Mouse (Mus musculus): ENCODE data around the gene Slc16a13.

Gene Slc16a13

GRCm38 (mm10) chr11:70237457-70238167, 16.7 kb upstream of the Slc16a13 start, which contains the start of gene 0610010K14Rik:
TSS of gene 0610010K14Rik (minus strand) at chr11:70237914.
- DNase-seq (ENCODE audit: low read depth, low spot score): peak; percentile 98
- Histone ChIP-seq H3K27me3 (ENCODE audit: control insufficient read depth, insufficient read depth, low read length, poor library complexity, severe bottlenecking) (no peaks in the 10 kb centered on the region), H3K36me3 (ENCODE audit: control insufficient read depth, insufficient read depth, low read length, poor library complexity, severe bottlenecking) (peaks cover 2% of the 10 kb centered on the region; the same call in 1 of the 2 replicates)

DNA sequence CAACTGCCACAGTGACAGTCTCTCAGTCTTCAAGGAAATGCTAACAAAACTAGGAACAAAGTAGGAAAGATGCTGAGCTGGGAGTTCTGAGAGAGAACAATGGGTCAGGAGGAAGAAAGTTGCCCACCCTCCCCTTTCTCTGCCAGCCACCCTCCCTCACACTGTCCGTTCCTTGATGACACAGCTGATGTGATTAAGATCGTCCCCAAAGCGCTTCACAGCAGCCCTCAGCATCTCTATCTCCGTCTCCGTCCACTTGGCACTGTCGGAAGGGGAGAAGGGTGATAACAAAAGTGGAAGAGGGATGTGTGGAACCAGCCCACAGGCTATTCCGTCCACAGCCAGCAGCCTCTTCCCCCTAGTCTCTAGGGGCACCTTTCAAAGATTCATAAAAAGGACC, 15.9 kb upstream of the Slc16a13 start:
- Histone ChIP-seq H3K36me3 (ENCODE audit: control insufficient read depth, insufficient read depth, low read length, poor library complexity, severe bottlenecking) (peaks cover 2% of the 10 kb centered on the region; the same call in 1 of the 2 replicates), H3K27me3 (ENCODE audit: control insufficient read depth, insufficient read depth, low read length, poor library complexity, severe bottlenecking) (no peaks in the 10 kb centered on the region)
- no peak for DNase-seq (ENCODE audit: low read depth, low spot score)

- peaks cover 2% of the 10 kb centered on the region; the same call in 1 of the 2 replicates for H3K36me3 ChIP-seq (ENCODE audit: control insufficient read depth, insufficient read depth, low read length, poor library complexity, severe bottlenecking)
- H3K27me3 ChIP-seq (ENCODE audit: control insufficient read depth, insufficient read depth, low read length, poor library complexity, severe bottlenecking): no peaks in the 10 kb centered on the region
- DNase-seq (ENCODE audit: low read depth, low spot score): no peak
These were observed 14.5 kb upstream of the Slc16a13 start for GRCm38 (mm10) chr11:70235254-70235900.

DNA sequence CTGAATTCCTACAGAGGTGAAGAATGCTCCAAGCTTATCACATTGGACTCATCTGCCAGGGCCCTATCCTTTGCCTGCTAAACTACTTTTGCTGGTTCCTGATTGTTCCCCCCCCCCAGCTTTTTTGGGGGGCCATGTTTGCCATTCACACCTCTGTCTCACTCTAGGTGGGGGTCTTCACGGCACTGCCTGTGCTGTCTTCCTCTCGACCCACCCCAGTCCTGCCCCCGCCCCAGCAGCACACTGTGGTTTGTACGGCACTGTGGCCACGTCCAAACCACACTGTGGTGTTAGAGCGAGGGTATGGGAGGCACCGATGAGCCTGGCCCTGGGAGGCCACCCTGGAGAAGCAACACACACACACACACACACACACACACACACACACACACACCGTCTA, 13.6 kb upstream of the Slc16a13 start:
- Histone ChIP-seq H3K36me3 (ENCODE audit: control insufficient read depth, insufficient read depth, low read length, poor library complexity, severe bottlenecking) (peaks cover 2% of the 10 kb centered on the region; the same call in 1 of the 2 replicates), H3K27me3 (ENCODE audit: control insufficient read depth, insufficient read depth, low read length, poor library complexity, severe bottlenecking) (no peaks in the 10 kb centered on the region)
- no peak for DNase-seq (ENCODE audit: low read depth, low spot score)

GRCm38 (mm10) chr11:70234037-70234436, 13.2 kb upstream of the Slc16a13 start:
- peaks cover 2% of the 10 kb centered on the region; the same call in 1 of the 2 replicates for H3K36me3 ChIP-seq (ENCODE audit: control insufficient read depth, insufficient read depth, low read length, poor library complexity, severe bottlenecking)
- no peak for DNase-seq (ENCODE audit: low read depth, low spot score)
- no peaks in the 10 kb centered on the region for H3K27me3 ChIP-seq (ENCODE audit: control insufficient read depth, insufficient read depth, low read length, poor library complexity, severe bottlenecking)

DNA sequence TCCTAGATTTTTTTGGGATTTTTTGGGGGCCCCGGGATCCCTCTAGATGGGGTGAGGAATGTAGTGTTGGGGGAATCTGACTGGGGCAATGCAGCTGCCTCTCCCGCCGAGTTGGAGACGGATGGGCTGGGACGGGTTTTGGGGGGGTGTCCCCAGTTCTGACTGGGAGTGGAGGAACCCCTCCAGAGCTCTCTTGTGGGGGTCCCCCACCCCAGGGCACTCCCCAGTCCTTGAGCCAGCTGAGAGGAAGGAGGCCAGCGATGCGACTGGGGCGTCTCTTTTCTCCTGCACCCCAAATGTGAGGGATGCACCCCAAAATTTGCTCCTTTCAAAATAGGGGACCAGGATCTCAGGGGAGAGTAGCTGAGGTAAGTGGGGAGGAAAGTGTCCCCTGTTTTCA, 12.2 kb upstream of the Slc16a13 start:
- peaks cover 2% of the 10 kb centered on the region; the same call in 1 of the 2 replicates for H3K36me3 ChIP-seq (ENCODE audit: control insufficient read depth, insufficient read depth, low read length, poor library complexity, severe bottlenecking)

GRCm38 (mm10) chr11:70232546-70232945, 11.7 kb upstream of the Slc16a13 start:
- no peaks in the 10 kb centered on the region for H3K27me3 ChIP-seq (ENCODE audit: control insufficient read depth, insufficient read depth, low read length, poor library complexity, severe bottlenecking)
- DNase-seq (ENCODE audit: low read depth, low spot score): no peak
- peaks cover 2% of the 10 kb centered on the region; the same call in 1 of the 2 replicates for H3K36me3 ChIP-seq (ENCODE audit: control insufficient read depth, insufficient read depth, low read length, poor library complexity, severe bottlenecking)

More for the DNA sequence above, 12.2 kb upstream of the Slc16a13 start:
- DNase-seq (ENCODE audit: low read depth, low spot score): no peak
- H3K27me3 ChIP-seq (ENCODE audit: control insufficient read depth, insufficient read depth, low read length, poor library complexity, severe bottlenecking): no peaks in the 10 kb centered on the region

GRCm38 (mm10) chr11:70230239-70230727, 9.4 kb upstream of the Slc16a13 start:
- Histone ChIP-seq H3K27me3 (ENCODE audit: control insufficient read depth, insufficient read depth, low read length, poor library complexity, severe bottlenecking) (no peaks in the 10 kb centered on the region), H3K36me3 (ENCODE audit: control insufficient read depth, insufficient read depth, low read length, poor library complexity, severe bottlenecking) (no peaks in the 10 kb centered on the region)
- DNase-seq (ENCODE audit: low read depth, low spot score): peak; percentile 93

DNA sequence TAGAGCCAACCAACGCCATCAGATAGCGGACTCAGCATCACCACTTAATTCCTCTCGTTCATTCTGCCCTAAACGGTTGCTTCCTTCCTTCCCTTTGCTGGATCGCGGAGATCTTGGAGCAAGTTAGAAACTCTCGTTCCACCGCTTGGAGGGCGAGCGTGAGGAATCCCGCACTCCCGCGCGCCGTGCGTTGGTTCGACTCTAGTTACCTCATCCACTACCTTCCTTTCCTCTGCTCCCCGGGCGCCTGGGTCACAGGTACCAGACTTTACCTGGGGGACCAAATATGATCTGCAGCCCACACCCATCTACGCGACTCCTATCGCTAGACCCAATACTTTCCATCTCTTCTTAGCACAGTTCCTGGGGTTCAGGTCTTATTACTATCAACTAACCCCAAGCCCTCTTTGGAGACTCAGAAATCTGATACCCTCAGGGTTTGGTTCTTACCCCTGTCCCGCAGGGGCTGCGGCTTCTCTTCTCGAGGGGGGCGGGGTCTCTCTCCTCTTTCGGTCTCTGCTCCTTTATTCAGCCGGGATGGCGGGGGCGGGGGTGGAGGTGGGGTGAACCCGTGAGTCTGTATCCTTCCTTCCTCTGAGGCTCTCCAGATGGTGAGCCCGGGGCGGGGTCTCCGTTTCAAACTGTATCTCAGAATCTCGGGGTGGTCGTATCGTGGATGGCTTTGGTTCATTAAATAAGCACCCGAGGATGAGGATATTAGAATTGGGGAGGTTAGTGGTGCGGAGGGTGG, 8.6 kb upstream of the Slc16a13 start, which contains the start of gene Bcl6b:
Gene Bcl6b (minus strand): TSS at position 539 of the 751 bp plus-strand sequence.
- DNase-seq (ENCODE audit: low read depth, low spot score): peak; percentile 34
- Histone ChIP-seq H3K27me3 (ENCODE audit: control insufficient read depth, insufficient read depth, low read length, poor library complexity, severe bottlenecking) (no peaks in the 10 kb centered on the region), H3K36me3 (ENCODE audit: control insufficient read depth, insufficient read depth, low read length, poor library complexity, severe bottlenecking) (no peaks in the 10 kb centered on the region)

DNA sequence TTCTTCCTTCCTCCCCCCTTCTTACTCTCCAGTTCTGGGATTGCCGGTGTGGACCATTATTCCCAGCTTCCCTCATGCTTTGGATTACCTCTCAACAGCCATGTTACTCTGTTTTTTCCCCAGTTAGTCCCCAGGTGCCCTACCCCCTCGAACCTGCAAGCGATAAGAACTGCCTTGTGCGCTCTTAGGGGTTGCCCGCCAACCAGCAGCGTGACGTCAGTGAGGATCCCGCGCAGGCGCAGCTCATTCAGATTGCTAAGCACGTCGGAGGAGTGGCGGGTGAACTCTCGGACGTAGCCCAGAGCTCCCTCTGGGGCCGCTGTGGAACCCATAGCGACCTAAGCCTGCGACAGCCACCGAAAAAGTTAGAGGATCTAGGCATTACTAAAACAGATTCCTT, 8.0 kb upstream of the Slc16a13 start:
- Histone ChIP-seq H3K36me3 (ENCODE audit: control insufficient read depth, insufficient read depth, low read length, poor library complexity, severe bottlenecking) (no peaks in the 10 kb centered on the region), H3K27me3 (ENCODE audit: control insufficient read depth, insufficient read depth, low read length, poor library complexity, severe bottlenecking) (no peaks in the 10 kb centered on the region)
- DNase-seq (ENCODE audit: low read depth, low spot score): peak; percentile 95

- DNase-seq (ENCODE audit: low read depth, low spot score): no peak
- Histone ChIP-seq H3K36me3 (ENCODE audit: control insufficient read depth, insufficient read depth, low read length, poor library complexity, severe bottlenecking) (no peaks in the 10 kb centered on the region), H3K27me3 (ENCODE audit: control insufficient read depth, insufficient read depth, low read length, poor library complexity, severe bottlenecking) (no peaks in the 10 kb centered on the region)
These were observed 6.9 kb upstream of the Slc16a13 start for GRCm38 (mm10) chr11:70227661-70228245.

- Histone ChIP-seq H3K36me3 (ENCODE audit: control insufficient read depth, insufficient read depth, low read length, poor library complexity, severe bottlenecking) (no peaks in the 10 kb centered on the region), H3K27me3 (ENCODE audit: control insufficient read depth, insufficient read depth, low read length, poor library complexity, severe bottlenecking) (no peaks in the 10 kb centered on the region)
- DNase-seq (ENCODE audit: low read depth, low spot score): no peak
These were observed 6.3 kb upstream of the Slc16a13 start for GRCm38 (mm10) chr11:70227126-70227525.

GRCm38 (mm10) chr11:70226602-70226890, 5.7 kb upstream of the Slc16a13 start:
- no peak for DNase-seq (ENCODE audit: low read depth, low spot score)
- no peaks in the 10 kb centered on the region for H3K27me3 ChIP-seq (ENCODE audit: control insufficient read depth, insufficient read depth, low read length, poor library complexity, severe bottlenecking)
- H3K36me3 ChIP-seq (ENCODE audit: control insufficient read depth, insufficient read depth, low read length, poor library complexity, severe bottlenecking): no peaks in the 10 kb centered on the region

GRCm38 (mm10) chr11:70225798-70226601, 5.1 kb upstream of the Slc16a13 start:
- no peaks in the 10 kb centered on the region for H3K36me3 ChIP-seq (ENCODE audit: control insufficient read depth, insufficient read depth, low read length, poor library complexity, severe bottlenecking)

More at GRCm38 (mm10) chr11:70225798-70226601, 5.1 kb upstream of the Slc16a13 start:
- DNase-seq (ENCODE audit: low read depth, low spot score): no peak
- H3K27me3 ChIP-seq (ENCODE audit: control insufficient read depth, insufficient read depth, low read length, poor library complexity, severe bottlenecking): no peaks in the 10 kb centered on the region

Data from splenic B cell, adult 2 months (primary cell).